Mouse (Mus musculus) cerebellum, adult 11 months (tissue): ENCODE measurements around the gene Tuba3b.
A peak's percentile ranks its signal among the peaks of the same experiment; 100 is the strongest.

ENCODE experiments used
- DNase-seq: peaks from one replicate; pipeline ENCODE4 v3.0.0; 2022

The Tuba3b gene

DNA sequence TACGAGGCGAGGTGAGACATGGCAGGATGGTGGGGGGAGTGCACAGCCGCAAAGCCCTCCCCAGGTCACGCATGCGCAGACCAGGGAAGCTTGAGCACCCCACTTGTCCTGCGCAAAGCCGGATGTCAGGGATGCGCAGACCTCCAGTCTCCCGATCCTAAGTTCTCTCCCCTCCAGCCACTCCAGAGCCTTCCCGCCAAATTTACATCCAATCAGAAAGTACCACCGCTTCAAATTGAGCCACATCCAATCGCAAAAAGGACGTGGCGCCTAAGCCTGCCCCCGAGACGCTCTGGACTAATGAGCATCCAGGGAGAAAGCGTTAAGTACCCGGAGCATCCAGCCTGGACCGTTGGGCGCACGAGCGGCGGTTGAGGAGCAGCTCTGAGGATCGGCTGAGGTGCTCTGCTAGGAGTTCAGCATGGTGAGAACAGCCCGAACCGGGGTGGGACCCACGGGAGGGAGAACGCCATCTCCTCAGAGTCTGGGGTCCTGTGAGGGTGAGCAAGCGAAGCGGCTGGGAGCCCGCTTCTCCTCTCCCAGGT, at the start of gene Tuba3b:
Gene Tuba3b, plus strand, starts transcription at position 92 of the 545 bp plus-strand sequence.
- no peak for DNase-seq

DNA sequence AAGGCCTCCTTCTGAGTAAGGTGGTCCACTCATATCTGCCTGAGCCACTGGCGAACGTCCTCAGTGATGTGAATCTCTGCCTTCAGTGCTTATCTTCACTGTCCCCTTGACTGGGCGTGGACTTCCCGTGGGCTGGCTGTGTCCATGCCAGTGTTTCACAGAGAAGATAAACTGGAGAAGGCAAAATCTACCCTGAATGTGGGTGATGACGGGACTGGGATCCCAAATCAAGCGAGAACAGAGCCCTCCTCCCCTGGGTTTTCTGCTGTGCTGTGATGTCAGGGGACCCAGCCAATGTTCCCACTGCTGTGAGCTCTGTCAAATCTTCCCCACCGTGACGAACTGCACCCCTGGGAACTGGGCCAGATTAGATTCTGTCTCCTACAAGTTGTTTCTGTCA, 48.3 kb upstream of the Tuba3b start:
- DNase-seq = no peak

DNA sequence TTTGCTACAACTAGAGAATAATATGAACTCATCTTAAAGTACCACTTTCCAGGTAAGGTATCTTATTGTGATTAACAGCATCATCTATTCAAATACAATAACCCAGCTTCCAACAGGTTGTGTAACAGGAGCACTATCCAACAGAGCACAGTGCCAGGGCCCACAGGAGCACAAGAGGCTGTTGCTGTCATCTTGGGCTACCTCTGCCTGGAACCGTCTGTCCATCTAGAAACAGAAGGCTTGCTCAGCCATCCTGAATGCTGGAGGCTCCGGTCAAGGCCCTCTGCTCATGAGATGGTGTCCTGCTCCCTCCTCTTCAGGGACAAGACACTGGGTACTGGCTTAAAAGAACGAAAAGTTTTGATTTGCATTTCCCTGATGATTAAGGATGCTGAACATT, 47.7 kb upstream of the Tuba3b start:
- no peak for DNase-seq

DNA sequence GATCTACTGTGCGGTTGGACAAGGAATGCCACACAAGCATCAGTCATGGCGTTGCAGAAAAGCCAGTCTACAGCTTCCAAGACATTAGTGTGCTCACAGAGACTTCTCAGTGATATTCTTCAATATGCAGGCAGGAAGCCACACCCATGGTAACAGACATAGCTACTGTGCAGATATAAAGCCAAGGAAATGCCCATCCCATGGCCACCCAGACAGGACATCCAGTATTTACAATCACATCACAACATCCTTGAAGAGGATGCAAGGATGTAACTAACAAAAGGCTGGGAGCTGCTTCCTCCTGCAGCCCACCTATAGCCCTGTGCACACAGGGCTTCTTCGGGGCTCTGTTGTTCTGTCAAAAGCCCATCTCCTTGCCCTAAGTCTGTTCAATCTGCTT, 46.9 kb upstream of the Tuba3b start:
- DNase-seq = no peak

DNA sequence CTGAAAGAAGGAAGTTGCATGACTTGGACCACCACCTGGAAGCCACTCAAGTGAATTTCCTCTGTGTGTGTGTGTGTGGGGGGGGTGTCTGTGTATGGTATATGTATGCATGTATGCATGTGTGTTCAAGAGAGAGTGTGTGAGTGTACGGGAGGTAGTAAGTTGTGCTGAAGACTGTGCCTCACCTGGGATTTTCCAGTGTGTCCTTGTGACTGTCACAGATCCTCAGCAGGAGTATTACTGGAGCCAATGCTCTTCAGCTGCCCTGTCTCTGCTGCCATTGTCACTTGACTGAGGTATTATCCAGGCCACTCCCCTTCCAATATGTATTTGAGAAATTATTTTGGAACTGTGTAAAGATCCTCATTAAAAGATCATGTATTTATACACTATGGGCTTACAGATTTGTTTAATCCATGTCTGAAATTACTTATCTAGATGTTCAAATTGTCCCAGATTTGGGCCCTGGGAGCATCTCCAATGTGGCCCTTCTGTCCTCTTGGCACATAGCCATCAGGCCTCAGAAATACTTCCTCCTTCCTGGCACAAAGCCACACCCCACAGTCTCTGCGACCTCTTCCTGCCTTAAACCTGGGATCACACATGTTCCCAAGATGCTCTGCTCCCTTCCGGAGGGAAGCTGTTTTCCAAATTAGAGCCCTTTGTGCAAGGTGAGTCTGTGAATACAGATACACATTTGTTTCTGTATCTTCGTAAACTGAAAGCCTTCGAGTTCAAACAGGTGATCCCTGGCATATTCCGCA, 42.1 kb upstream of the Tuba3b start:
- DNase-seq = peak; percentile 76

DNA sequence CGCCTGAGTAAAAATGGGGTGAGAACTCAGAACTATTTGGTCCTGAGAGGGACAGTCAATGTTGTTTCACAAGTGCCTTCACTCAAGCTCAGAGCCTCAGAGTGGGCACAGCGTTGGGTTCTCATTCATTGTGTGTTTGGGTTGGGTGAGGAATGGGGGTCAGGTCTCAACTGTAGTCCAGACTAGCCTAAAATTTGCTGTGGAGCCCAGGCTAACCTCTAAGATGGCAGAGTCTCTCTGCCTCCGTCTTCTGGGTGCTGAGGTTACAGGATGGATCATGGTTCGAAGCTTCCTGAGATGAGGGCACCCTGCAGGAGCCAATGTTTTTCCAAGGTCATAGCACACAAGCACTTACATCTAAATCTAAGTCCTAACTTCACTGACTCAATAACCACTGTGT, 38.8 kb upstream of the Tuba3b start:
- no peak for DNase-seq

DNA sequence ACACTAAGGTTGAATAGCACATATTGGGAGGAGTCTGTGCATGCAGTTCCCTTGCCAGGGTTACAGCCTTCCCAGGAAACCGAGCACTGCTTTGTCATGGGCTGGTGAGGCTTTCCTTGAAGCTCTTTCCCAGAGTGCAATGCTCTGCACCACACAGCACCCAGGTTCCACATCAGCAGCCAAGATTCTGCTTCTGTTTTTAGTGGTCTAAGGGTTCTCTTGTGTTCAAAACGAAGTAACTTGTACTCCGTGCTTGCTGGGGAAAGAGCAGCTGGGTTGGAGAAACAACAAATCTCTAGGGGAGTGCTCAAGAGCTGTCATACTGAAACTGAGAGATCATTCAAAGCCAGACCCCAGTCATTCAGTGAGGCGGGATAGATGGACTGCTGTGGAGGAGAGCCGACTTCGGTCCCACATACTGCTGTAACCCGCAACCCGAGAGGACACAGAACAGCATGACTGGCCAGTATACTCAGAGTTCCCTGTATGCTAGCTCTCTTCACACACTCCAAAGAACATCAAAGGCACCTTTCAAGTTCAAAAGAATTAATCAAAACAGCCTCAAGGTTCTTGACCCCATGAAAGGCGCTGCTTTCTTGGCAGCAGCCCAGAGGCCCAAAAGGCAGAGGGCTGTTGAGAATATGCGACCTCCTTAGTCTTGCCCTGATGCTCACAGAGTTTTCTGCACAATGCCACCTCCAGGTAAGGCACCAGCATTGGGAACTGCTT, 36.9 kb upstream of the Tuba3b start:
- no peak for DNase-seq

DNA sequence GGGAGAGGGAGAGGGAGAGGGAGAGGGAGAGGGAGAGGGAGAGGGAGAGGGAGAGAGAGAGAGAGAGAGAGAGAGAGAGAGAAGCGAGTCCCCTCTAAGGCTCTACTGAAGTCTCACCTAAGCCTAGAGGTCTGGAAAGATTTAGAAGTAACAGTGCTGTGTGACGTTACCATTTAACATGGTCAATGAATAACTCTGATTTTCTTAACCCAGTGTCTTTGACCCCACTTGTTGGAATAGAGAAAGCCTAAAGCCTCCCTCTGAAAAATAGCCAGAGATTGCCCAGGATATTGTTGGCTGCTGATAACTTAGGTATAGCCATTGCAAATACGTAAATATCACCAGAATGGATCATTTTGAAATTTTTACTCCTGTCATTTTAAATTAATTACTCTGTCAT, 35.8 kb upstream of the Tuba3b start:
- no peak for DNase-seq

DNA sequence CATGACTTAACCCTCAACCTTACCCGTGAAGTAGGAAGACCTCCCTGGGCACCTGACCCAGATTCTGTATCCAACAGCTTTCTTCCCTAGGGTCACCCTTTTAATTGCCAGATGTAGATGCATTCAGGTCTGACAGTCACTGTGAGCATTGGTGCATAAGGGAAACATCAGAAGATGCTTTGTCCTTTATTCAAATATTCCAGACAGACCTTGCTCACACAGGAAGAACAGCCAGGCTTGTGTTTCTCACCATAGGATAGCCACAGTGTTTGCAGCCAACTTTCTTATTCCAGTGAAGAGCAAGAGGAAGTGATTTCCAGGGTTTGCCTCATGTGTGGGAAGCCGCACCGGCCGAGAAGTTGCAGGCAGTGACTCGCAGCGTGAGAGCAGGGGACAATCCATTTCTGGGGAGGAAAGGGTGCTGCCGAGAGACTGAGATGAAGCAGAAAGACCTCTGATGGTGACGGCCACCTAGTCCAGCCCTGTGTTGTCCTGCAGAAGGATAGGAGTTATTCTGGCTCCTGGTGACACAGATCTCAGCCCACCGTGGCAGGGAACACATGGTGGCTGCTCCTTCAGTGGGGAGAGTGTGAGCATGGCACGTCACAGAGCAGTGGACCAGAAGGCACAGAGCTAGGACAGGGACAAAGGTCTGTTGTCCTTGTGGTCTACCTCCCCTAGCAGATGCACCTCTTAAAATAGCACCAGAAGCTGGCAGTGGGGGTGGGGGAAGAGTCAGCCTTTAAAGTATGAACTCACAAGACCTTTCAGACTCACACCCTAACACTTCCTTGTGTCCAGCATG, 34.0 kb upstream of the Tuba3b start:
- DNase-seq = no peak

DNA sequence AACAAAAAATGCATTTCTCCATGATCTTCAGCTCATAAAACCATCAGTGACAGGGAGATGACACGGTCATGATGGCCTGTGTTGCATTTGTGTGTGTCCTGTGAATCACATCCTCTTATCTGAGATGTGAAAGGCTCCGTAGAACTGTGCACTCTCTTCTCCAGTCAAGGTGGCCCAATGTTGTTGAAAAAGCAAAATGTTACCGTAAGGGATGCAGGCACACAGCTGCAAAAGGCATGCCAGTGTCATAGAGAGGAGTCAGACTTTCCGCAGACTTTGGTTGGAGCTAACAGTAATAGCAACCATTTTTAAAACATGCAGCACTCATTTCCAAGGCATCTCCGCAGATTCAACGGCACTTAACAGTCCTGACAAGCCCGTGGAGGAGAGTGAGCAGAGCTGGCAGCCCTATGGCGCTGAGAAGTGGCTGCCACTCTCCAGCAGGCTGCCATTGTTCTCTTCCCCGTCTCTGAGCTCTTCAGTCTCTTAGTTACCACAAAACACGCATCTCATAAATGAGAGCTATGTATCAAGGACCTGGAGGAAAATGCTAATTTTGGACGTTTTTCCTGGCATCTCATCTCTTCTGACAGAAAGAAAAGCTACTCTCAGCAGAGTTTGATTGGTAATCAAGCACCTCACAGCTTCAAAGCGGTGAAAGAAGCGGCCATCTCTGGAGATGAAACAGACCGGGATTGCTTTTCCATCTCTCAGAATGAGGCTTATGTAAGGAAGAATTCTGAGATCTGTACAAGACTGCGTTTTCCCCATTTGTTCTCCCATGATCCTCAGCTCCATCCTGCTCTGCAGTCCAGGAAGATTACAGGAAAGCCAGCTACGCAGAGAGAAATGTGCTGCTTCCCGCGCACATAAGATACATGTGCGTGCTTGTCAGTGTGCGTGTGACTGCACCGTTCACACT, 30.2 kb upstream of the Tuba3b start:
- no peak for DNase-seq

DNA sequence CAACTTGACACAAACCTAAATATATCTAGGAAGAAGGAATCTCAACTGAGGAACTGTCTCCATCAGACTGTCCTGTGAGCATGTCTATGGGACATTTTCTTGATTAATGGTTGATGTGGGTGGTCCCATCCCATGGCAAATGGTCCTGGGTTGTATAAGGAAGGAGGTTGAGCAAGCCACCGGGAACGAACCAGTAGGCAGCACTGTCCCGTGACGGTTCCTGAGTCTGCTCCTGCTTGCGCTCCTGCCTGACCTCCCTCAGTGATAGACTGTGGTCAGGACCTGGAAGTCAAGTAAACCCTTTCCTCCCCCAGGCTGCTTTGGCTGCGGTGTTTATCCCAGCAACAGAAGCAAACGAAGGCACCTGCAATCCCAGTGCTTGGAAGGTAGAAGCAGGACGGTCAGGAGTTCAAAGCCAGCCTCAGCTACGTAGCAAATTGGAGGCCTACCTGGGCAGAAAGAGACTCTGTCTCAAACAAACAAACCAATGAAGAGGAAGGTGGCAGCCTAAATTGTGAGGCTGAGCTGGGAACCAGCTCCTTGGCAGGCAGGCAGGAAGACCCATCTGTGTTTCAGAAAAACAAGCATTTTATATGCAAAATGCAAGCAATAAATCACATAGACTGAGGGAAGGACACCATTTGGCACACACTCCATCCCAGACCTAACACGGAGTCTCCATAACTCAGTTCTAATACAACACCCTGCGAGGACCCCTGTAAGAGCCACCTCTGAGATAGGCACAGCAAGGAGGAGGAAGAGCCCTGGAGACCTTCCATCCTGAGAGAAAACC, 24.9 kb upstream of the Tuba3b start:
- no peak for DNase-seq

DNA sequence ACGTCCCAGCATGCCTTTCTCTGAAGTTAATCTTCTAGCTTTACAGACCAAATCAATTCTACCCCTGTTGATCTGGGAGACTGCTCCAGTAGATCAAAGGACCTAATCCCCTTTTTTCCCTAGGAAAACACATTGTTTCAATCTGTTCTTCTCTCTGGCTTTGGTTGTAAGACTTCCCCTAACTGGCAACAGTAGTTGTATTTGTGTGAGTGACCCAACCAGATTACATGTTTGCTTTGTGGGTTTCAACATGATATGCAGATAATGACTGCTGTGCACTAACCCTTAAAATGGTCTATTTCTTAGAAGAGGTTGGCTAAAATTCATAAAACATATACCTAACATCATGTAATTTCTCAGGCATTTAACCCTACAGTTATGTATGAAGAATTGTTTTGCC, 24.0 kb upstream of the Tuba3b start:
- DNase-seq = no peak

DNA sequence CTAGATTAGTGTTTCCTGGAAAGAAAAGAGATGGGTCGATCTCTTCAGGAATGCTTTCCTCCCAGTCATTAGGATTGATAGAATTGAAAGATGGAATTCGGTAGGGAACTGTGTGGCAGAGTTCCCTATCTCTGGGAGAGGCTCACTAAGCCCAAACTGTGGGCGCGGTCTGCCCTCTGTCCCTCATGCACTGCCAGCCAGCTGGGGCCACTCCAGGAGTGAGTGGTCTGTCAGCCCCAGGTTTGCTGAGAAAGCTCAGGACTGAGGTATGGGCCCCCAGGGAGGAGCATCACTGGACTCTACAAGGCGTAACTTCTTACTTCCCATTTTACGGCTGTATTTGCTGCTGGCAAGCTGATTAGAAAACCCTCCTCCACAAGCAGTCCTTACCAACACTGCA, 23.5 kb upstream of the Tuba3b start:
- DNase-seq = no peak

DNA sequence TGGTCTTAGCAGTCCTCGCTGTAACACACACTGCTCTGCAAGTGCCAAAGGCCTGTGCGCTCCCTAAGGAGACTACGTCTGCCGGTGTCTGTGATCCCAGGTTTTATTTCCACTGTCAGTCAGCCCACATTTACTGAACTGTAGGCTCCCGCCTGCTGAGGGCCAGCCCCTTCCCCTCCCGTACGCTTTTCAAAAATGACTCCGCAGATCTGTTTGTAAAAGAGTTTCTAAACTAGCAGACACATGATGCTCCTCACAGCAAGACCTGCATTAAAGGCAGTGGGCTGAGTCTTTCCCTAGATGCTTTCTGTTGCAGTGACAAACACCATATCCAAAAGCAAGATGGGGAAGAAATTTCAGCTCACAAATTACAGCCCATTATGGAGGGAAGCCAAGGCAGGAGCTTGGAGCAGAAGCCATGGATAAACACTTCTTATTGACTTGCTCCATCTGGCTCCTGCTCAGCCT, 23.0 kb upstream of the Tuba3b start:
- no peak for DNase-seq

DNA sequence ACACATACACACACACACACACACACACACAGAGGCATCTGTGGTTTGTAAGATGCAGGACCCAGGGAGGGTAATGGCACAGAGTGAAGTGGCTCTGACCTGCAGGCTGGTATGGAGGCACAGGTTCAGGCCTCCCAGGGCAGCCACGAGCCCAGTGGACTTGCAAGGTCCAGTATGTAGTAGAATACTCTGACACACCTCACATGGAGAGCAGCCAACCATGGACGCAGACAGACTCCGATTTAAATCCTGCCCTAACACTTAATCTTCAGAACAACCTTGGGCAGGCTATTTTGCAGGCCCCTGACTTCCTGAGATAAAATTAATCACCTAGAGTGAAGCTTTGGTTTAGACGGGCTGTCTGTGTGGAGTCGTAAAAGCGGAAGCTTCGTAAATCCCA, 21.6 kb upstream of the Tuba3b start:
- DNase-seq = no peak

DNA sequence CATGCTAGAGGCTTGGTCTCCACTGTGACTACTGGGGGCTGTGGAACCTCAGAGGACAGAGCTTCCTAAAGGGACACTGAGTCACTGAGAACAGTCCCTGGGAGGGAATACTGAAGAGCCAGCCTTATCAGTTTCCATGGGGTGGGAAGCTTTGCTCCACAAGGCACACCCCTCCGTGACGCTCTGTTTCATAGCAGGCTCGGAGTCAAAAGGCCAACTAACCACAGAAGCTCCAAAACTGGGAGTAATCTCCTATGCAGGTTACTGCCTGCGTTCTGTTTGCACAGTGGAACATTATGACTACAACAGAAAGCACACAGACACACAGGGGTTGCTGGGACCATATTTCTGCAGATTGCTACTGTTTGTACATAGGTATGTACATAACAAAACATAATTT, 19.7 kb upstream of the Tuba3b start:
- DNase-seq = no peak

DNA sequence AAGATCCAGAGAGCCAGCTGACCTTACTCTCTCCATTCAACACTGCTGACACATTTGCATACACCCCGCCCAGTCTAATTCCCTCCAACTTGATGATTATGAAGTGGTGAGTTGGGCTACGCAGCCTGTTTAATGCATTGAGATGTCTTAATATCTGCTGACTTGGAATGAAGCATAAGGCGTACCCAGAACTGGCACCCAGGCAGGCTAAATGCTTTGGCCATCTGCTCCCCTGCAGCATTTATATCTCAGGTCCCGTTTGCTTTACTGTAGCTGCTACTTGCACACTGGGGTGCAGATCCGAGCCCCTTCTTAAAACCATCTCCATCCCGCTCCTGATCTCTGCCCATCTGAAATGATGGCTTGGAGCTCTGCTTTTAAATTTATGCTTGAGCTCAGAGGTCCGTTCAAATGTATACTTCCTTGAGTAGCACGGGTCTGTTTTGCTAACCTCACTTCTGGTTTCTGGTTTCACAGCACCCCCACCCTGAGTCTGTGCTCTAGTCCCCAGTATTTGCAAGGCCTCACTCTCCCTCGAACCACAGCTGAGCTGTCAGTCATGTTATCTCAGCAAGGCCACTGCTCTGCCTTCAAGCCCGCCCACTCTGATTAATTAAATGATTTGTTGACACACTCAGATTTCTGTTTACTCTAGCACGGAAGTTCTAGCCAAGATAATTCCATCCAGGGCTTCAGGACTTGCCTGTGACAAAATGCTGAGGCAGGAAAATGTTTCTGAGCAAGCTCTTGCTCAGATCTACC, 16.6 kb upstream of the Tuba3b start:
- peak; percentile 46 for DNase-seq

DNA sequence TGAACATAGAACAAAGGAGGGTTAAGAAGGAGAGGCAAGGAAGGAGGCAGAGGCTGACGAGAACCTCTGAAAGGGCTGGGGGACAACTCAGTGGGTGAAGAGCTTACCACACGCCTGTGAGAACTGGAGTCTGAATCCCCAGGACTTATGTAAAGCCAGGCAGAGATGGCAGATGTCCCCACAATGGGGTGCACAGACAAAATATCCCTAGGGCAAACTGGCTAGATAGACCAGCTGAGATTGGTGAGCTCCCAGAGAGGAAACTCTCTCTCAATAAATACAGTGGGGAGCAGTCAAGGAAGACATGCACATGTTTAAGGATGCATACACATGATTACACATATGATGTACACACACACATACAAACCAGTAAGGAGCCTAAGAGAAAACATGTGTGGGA, 11.4 kb upstream of the Tuba3b start:
- no peak for DNase-seq

DNA sequence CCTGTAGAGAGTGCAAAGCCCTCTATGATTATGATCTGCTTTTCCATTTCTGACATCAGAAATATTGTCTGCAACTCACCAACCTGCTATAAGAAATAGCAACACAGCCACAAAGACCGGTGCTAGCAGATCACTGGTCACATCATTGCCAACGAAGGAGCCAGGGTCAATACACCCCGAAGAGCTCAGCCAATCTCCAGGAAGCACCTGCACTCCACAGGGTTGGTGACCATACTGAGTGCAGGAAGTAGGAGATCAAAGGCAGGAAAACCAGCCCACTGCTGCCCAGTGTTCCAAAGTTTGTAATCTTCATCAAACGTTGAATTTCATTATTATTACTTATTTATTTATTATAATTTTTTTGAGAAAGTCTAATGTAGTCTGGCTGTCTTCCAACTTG, 10.9 kb upstream of the Tuba3b start:
- no peak for DNase-seq

DNA sequence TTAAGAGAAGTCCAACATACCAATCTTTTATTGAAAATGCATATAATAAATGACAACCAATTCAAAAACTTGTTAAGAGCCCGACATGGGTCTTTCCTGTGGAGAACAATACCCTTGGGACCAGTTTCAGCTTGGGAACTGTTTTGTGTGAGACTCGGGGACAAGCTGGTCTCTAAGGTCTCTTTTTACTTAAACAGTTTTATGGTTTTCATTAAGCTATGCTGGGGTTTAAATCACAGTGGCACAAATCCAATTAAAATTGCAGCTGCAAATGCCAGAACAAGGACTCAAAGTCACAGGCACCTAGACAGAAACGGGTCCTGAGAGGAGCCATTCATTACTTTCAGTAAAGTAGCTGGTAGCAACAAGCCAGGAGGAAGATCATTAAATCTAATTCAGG, 10.4 kb upstream of the Tuba3b start:
- DNase-seq = no peak

DNA sequence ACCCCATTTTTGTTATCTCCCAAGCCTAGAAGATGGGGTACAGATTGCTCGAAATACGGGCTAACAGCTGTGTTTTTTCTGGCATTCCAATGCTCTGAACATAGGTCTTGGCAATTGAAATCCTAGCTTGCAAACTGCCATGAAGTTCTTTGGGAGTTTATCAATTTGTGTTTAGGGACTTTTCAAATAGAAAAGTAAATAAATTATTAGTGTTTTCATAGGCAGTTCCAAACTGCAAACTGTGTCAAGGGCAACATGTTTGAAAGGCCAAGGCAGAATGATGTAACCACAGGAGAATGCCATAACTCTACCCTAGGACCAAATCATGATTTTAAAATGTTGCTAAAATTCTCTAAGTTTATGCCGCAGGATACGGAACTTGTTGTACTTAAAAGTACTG, 7.8 kb upstream of the Tuba3b start:
- DNase-seq = no peak
